Mouse (Mus musculus) intestine, embryonic 14.5 days (tissue): Measurements from ENCODE around the gene Setd7. TPM values are rescaled to one million over a fixed set of nuclear protein-coding genes. Genes with fewer than 3 reads are reported as not detected.
"Not testable (repeated sequence)": the region's sequence is repeated elsewhere in the genome, so short reads cannot be mapped to it uniquely, and the experiment has no call there.

Source experiments
- ATAC-seq: fragments of 200-750 bp; cut with Nextera tagmentation; replicated peaks from 2 replicates; pipeline ENCODE4 v1.8.0; 2017; ENCODE audit warnings: low read depth, moderate number of reproducible peaks, moderate TSS enrichment, moderate library complexity; ENCODE audit not compliant: low FRiP score, low TSS enrichment
- DNase-seq: peaks from one replicate; pipeline ENCODE4 v3.0.0-alpha.2; 2018; ENCODE audit warnings: low spot score
- H3K27ac ChIP-seq: fragments of 300-500 bp; sonication (generic); 2 replicates; pipeline ENCODE4 v1.5.1; 2014; ENCODE audit warnings: low read depth, mild to moderate bottlenecking, control low read depth
- H3K27me3 ChIP-seq: fragments of 300-500 bp; sonication (generic); replicated peaks from 2 replicates; pipeline ENCODE4 v1.6.1; 2014; ENCODE audit warnings: low read length, control low read depth; ENCODE audit not compliant: control insufficient read depth, insufficient read depth
- H3K36me3 ChIP-seq: fragments of 300-500 bp; sonication (generic); 2 replicates; pipeline ENCODE4 v1.6.1; 2014; ENCODE audit warnings: low read length, control low read depth; ENCODE audit not compliant: control insufficient read depth, insufficient read depth
- H3K4me1 ChIP-seq: fragments of 300-500 bp; sonication (generic); replicated peaks from 2 replicates; pipeline ENCODE4 v1.6.1; 2014; ENCODE audit warnings: low read length, control low read depth, mixed read lengths; ENCODE audit not compliant: control insufficient read depth, insufficient read depth
- H3K4me2 ChIP-seq: fragments of 300-500 bp; sonication (generic); 2 replicates; pipeline ENCODE4 v1.6.1; 2014; ENCODE audit warnings: low read length
- H3K4me3 ChIP-seq: fragments of 300-500 bp; sonication (generic); 2 replicates; pipeline ENCODE4 v1.5.1; 2014; ENCODE audit warnings: low read depth, low read length, control low read depth, mixed read lengths
- H3K9ac ChIP-seq: fragments of 300-500 bp; sonication (generic); 2 replicates; pipeline ENCODE4 v1.6.1; 2014; ENCODE audit warnings: mild to moderate bottlenecking, low read length
- H3K9me3 ChIP-seq: fragments of 300-500 bp; sonication (generic); 2 replicates; pipeline ENCODE4 v1.6.1; 2016; ENCODE audit warnings: low read length, control low read depth; ENCODE audit not compliant: control insufficient read depth
- WGBS: fragments of 180-500 bp; shearing (Covaris S2); extraction: QIAGEN DNeasy Blood & Tissue Kit; methylation state at CpG from one replicate; pipeline ENCODE4 v1.1.7; 2014; 5-methylcytosine and 5-hydroxymethylcytosine counted together
- polyA plus RNA-seq: library from polyadenylated mRNA; unstranded; fragments of >200 nt; fragmentation: Nextera tagmentation; extraction: Ambion mirVana; gene quantifications from 2 replicates; pipeline ENCODE4 v1.2.1, GENCODE M21; 2014

The Setd7 gene
- polyA plus RNA-seq, 1 experiment from 2014 or later = 4.2 TPM

GRCm38 (mm10) chr3:51590207-51590892, 29.7 kb upstream of the Setd7 start:
- WGBS = 50% methylated on average over 15 of the region's 15 CpGs
- Histone ChIP-seq H3K4me2 (no peak overlapping the region), H3K4me3 (no peak overlapping the region), H3K27me3 (0 out of 2 replicates have a peak, but pooled peaks cover 3% of the 10 kb centered on the region), H3K36me3 (no peaks in the 10 kb centered on the region), H3K27ac (no peak overlapping the region), H3K4me1 (no peaks in the 10 kb centered on the region; the same call in 1 of the 2 replicates), H3K9me3 (no peaks in the 10 kb centered on the region), H3K9ac (no peak overlapping the region)
- no peak for ATAC-seq
- DNase-seq = no peak

GRCm38 (mm10) chr3:51587697-51588262, 27.1 kb upstream of the Setd7 start:
- Histone ChIP-seq H3K4me2 (no peak overlapping the region), H3K4me1 (0 out of 2 replicates have a peak, but pooled peaks cover 3% of the 10 kb centered on the region), H3K27me3 (0 out of 2 replicates have a peak, but pooled peaks cover 3% of the 10 kb centered on the region), H3K36me3 (no peaks in the 10 kb centered on the region), H3K9ac (no peak overlapping the region), H3K4me3 (no peak overlapping the region), H3K27ac (no peak overlapping the region), H3K9me3 (no peaks in the 10 kb centered on the region)
- ATAC-seq = no peak
- DNase-seq = no peak
- WGBS = 68% methylated on average over 7 of the region's 7 CpGs

- H3K27me3 ChIP-seq = no peaks in the 10 kb centered on the region
- WGBS = 27% methylated on average over 18 of the region's 18 CpGs
- H3K4me3 ChIP-seq = no peak overlapping the region
- DNase-seq = peak; percentile 90
- no peak overlapping the region for H3K27ac ChIP-seq
- H3K4me1 ChIP-seq = 0 out of 2 replicates have a peak, but pooled peaks cover 3% of the 10 kb centered on the region
- no peaks in the 10 kb centered on the region for H3K36me3 ChIP-seq
- peak; percentile 83 for ATAC-seq
- H3K9me3 ChIP-seq = no peaks in the 10 kb centered on the region
- H3K4me2 ChIP-seq = no peak overlapping the region
- no peak overlapping the region for H3K9ac ChIP-seq
These were observed 23.1 kb upstream of the Setd7 start for GRCm38 (mm10) chr3:51583574-51584391.

GRCm38 (mm10) chr3:51579243-51579642, 18.6 kb upstream of the Setd7 start:
- not testable (repeated sequence) for H3K9me3 ChIP-seq, DNase-seq, H3K9ac ChIP-seq, H3K4me1 ChIP-seq, H3K27me3 ChIP-seq, H3K36me3 ChIP-seq, H3K27ac ChIP-seq, H3K4me3 ChIP-seq, ATAC-seq, H3K4me2 ChIP-seq
- 78% methylated on average over 4 of the region's 4 CpGs for WGBS

GRCm38 (mm10) chr3:51577816-51578749, 17.4 kb upstream of the Setd7 start:
- ATAC-seq (peak; percentile 66), DNase-seq (no peak)
- Histone ChIP-seq H3K27ac (no peak overlapping the region), H3K9ac (no peak overlapping the region), H3K27me3 (no peaks in the 10 kb centered on the region), H3K4me1 (no peaks in the 10 kb centered on the region), H3K4me2 (no peak overlapping the region), H3K36me3 (no peaks in the 10 kb centered on the region), H3K4me3 (no peak overlapping the region), H3K9me3 (no peaks in the 10 kb centered on the region)
- 78% methylated on average over 12 of the region's 12 CpGs for WGBS

- 74% methylated on average over 11 of the region's 11 CpGs for WGBS
- no peak for DNase-seq
- H3K27me3 ChIP-seq = no peaks in the 10 kb centered on the region
- no peak overlapping the region for H3K27ac ChIP-seq
- H3K4me1 ChIP-seq = no peaks in the 10 kb centered on the region
- H3K4me2 ChIP-seq = no peak overlapping the region
- H3K9ac ChIP-seq = no peak overlapping the region
- ATAC-seq = no peak
- H3K36me3 ChIP-seq = no peaks in the 10 kb centered on the region
- no peak overlapping the region for H3K4me3 ChIP-seq
- no peaks in the 10 kb centered on the region for H3K9me3 ChIP-seq
These were observed 16.7 kb upstream of the Setd7 start for GRCm38 (mm10) chr3:51577359-51577758.

- WGBS = 82% methylated on average over 9 of the region's 9 CpGs
These were observed 13.2 kb upstream of the Setd7 start for GRCm38 (mm10) chr3:51573915-51574314.

GRCm38 (mm10) chr3:51570200-51570599, 9.5 kb upstream of the Setd7 start:
- no peaks in the 10 kb centered on the region for H3K4me1 ChIP-seq
- H3K27me3 ChIP-seq = no peaks in the 10 kb centered on the region
- H3K9me3 ChIP-seq = no peaks in the 10 kb centered on the region
- H3K4me3 ChIP-seq = no peak overlapping the region
- ATAC-seq (no peak), DNase-seq (no peak)
- 91% methylated on average over 4 of the region's 4 CpGs for WGBS
- no peak overlapping the region for H3K9ac ChIP-seq
- H3K36me3 ChIP-seq = no peaks in the 10 kb centered on the region
- H3K4me2 ChIP-seq = no peak overlapping the region
- no peak overlapping the region for H3K27ac ChIP-seq

More at GRCm38 (mm10) chr3:51573915-51574314, 13.2 kb upstream of the Setd7 start:
- DNase-seq (no peak), ATAC-seq (no peak)
- Histone ChIP-seq H3K9ac (no peak overlapping the region), H3K36me3 (no peaks in the 10 kb centered on the region), H3K4me2 (no peak overlapping the region), H3K4me3 (no peak overlapping the region), H3K27me3 (no peaks in the 10 kb centered on the region), H3K4me1 (no peaks in the 10 kb centered on the region), H3K9me3 (no peaks in the 10 kb centered on the region), H3K27ac (no peak overlapping the region)
